Mouse (Mus musculus) C2C12 (cell line): ENCODE measurements around the gene Zfp202. TPM values are rescaled to one million over a fixed set of nuclear protein-coding genes. Genes with fewer than 3 reads are reported as not detected.

Experiments used
- H3K27me3 ChIP-seq: one replicate; pipeline ENCODE4 v1.6.1; 2011; ENCODE audit not compliant: control insufficient read depth, insufficient read depth, insufficient read length
- H3K36me3 ChIP-seq: one replicate; pipeline ENCODE4 v1.6.1; 2011; ENCODE audit not compliant: control insufficient read depth, insufficient read depth
- H3K4me3 ChIP-seq: one replicate; pipeline ENCODE4 v1.5.1; 2011; ENCODE audit warnings: mild to moderate bottlenecking, control low read depth; ENCODE audit not compliant: poor library complexity, insufficient read depth, severe bottlenecking
- H3K79me2 ChIP-seq: one replicate; pipeline ENCODE4 v1.6.1; 2011; ENCODE audit not compliant: control insufficient read depth, insufficient read depth
- H3K79me3 ChIP-seq: one replicate; pipeline ENCODE4 v1.6.1; 2011; ENCODE audit warnings: low read depth, control low read depth
- H3ac ChIP-seq: one replicate; pipeline ENCODE3; 2011; ENCODE audit warnings: low read depth; ENCODE audit not compliant: control insufficient read depth, insufficient read length
- CEBPB ChIP-seq: IDR thresholded peaks from one replicate; pipeline ENCODE4 v1.6.1; 2011; ENCODE audit warnings: low read depth, mild to moderate bottlenecking, control low read depth, moderate library complexity
- CTCF ChIP-seq: IDR thresholded peaks from one replicate; pipeline ENCODE4 v1.5.1; 2011; ENCODE audit not compliant: control insufficient read depth, insufficient read depth, insufficient read length
- FOSL1 ChIP-seq: IDR thresholded peaks from one replicate; pipeline ENCODE4 v1.8.0; 2011; ENCODE audit warnings: mild to moderate bottlenecking, low read length; ENCODE audit not compliant: poor library complexity, insufficient read depth, severe bottlenecking
- MAX ChIP-seq: IDR thresholded peaks from one replicate; pipeline ENCODE4 v1.6.1; 2011; ENCODE audit warnings: mild to moderate bottlenecking, control low read depth
- MYOD1 ChIP-seq: IDR thresholded peaks from one replicate; pipeline ENCODE4 v1.6.1; 2011; ENCODE audit warnings: low read depth; ENCODE audit not compliant: control insufficient read depth, insufficient read length
- MYOG ChIP-seq: IDR thresholded peaks from one replicate; pipeline ENCODE4 v1.6.1; 2011; ENCODE audit not compliant: control insufficient read depth, insufficient read length; ENCODE audit errors: extremely low read depth
- USF1 ChIP-seq: IDR thresholded peaks from one replicate; pipeline ENCODE4 v1.6.1; 2011; ENCODE audit warnings: low read depth, mild to moderate bottlenecking, control low read depth, moderate library complexity
- polyA plus RNA-seq: library from polyadenylated mRNA; unstranded; fragments of >200 nt; fragmentation: generic; extraction: Trizol; gene quantifications from one replicate; pipeline ENCODE4 v1.2.1, GENCODE M21; 2012; ENCODE audit warnings: missing spikeins

Zfp202 gene
- polyA plus RNA-seq, 1 experiment = 2.2 TPM

DNA sequence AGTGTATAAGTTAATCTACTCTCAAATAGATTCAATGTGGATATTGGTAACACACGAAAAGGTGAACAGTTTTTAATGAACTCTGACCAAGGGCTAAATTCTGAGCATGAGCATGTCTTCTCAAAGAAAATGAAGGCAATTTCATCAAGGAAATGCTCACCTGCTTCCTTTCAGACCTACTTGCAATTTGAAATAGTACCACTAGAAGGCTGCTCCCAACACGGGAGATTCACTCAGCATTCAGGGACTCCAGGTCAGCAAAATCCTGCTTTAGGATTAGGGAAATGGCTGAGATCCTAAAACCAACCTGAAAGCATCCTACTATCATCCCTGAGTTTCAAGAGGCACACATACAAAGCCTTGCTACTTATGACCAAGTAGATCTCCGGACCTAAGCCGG lies 32.2 kb downstream of the Zfp202 start:
- H3ac ChIP-seq = no peak overlapping the region
- no peaks in the 10 kb centered on the region for H3K79me2 ChIP-seq
- H3K36me3 ChIP-seq = no peaks in the 10 kb centered on the region
- no peaks in the 10 kb centered on the region for H3K79me3 ChIP-seq
- TF ChIP-seq MAX (no peak), CTCF (no peak), MYOG (no peak), USF1 (no peak), MYOD1 (no peak), CEBPB (no peak), FOSL1 (no peak)
- H3K4me3 ChIP-seq = no peak overlapping the region
- H3K27me3 ChIP-seq = peaks cover 20% of the 10 kb centered on the region

DNA sequence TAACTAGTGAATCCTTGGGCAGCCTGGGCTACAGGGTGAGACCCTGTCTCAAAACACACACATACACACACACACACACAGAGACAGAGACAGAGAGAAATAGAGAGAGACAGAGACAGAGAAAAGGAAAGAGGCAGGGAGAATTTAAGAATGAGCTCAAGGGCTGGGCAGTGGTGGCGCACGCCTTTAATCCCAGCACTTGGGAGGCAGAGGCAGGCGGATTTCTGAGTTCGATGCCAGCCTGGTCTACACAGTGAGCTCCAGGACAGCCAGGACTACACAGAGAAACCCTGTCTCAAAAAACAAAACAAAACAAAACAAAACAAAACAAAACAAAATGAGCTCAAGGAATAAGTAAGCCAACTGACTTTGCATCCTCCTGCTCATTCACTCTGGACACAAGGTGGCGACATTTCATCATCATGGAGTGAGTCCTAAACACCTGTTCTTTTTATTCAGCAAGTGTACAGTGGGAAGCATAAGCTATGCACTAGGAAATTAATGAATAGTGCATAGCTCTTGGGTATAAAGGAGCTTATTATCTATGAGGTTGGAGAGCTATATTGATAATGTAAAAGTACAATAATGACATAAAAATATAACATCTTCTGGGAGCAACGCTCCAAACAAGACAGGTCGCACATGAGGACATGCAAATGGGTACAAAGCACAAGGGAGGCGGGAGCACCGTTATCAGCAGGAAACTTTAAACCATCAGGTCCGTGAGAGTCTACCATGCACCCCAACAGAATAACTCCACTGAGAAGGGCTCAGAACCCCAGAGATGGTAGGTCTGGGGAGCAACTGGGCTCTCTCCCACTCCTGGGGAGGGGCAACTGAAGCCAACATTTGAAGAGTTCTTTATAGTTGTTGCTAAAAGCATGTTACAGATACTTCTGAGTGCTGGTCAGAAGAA lies 36.0 kb downstream of the Zfp202 start:
- no peaks in the 10 kb centered on the region for H3K79me2 ChIP-seq
- peaks cover 17% of the 10 kb centered on the region for H3K27me3 ChIP-seq

DNA sequence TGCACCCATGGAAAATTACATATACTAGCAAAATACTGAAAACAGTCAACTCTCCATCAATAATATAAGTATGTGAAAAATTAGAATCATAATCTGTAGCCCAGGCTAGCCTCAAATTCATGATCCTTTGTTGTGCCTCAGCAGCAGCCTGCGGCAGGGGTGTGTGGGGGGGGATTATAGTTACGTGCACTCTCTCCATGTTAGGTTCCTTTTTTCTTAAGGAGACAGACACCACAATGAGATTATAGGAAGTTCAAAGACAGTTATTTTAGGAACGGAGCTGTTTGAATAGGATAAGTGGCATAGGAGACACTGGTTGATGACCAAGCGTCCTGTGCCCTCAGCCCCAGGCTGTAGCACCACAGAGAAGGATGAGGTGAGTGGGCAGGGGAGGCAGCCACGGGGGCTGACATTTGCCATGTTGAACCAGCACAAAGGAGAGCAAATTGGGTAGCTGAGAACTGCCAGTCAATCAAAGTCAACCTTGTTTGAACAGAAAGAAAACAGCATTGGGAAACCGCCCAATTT lies 36.8 kb downstream of the Zfp202 start:
- H3K36me3 ChIP-seq = no peaks in the 10 kb centered on the region
- no peak overlapping the region for H3K4me3 ChIP-seq
- TF ChIP-seq FOSL1 (no peak), MAX (no peak)
- H3K79me3 ChIP-seq = no peaks in the 10 kb centered on the region
- H3K79me2 ChIP-seq = no peaks in the 10 kb centered on the region
- no peak overlapping the region for H3ac ChIP-seq
- peaks cover 17% of the 10 kb centered on the region for H3K27me3 ChIP-seq

More for the DNA sequence above, 36.0 kb downstream of the Zfp202 start:
- no peaks in the 10 kb centered on the region for H3K79me3 ChIP-seq
- TF ChIP-seq CTCF = peak; percentile 42
- no peak for TF ChIP-seq FOSL1
- no peak for TF ChIP-seq USF1
- TF ChIP-seq MYOD1 = peak; percentile 28
- TF ChIP-seq MAX = no peak
- no peaks in the 10 kb centered on the region for H3K36me3 ChIP-seq
- no peak overlapping the region for H3K4me3 ChIP-seq
- H3ac ChIP-seq = no peak overlapping the region

GRCm38 (mm10) chr9:40229479-40229878 lies 37.4 kb downstream of the Zfp202 start:
- Histone ChIP-seq H3ac (no peak overlapping the region), H3K27me3 (peaks cover 17% of the 10 kb centered on the region), H3K79me3 (no peaks in the 10 kb centered on the region), H3K36me3 (no peaks in the 10 kb centered on the region), H3K4me3 (no peak overlapping the region), H3K79me2 (no peaks in the 10 kb centered on the region)
- TF ChIP-seq MYOG (no peak), USF1 (no peak), CEBPB (no peak), MYOD1 (no peak), FOSL1 (no peak), MAX (no peak), CTCF (no peak)

DNA sequence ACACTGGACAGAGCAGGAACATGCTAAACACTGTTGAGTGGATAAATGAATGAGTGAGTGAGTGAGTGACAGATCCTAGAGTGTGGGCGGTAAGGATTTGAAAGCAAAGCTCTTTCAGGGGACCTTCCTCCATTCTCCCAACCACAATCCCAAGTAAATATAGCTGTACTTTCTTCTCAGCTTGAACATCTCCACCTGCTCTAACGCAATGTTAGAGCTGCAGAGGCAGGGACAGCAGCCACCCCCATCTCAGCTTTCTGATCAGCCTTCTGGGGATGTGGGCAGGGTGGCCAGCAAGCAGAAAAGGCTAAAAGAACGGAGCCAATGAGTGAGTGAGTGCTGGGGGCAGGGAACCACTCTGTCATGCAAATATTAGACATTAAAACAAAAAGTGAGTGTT lies 38.9 kb downstream of the Zfp202 start:
- Histone ChIP-seq H3K79me3 (no peaks in the 10 kb centered on the region), H3K27me3 (peaks cover 8% of the 10 kb centered on the region)

More for the DNA sequence above, 38.9 kb downstream of the Zfp202 start:
- no peak overlapping the region for H3ac ChIP-seq
- no peaks in the 10 kb centered on the region for H3K36me3 ChIP-seq
- H3K4me3 ChIP-seq = no peak overlapping the region
- no peaks in the 10 kb centered on the region for H3K79me2 ChIP-seq
- TF ChIP-seq MYOD1 = no peak
- no peak for TF ChIP-seq MAX
- no peak for TF ChIP-seq CEBPB
- TF ChIP-seq USF1 = no peak
- no peak for TF ChIP-seq CTCF
- TF ChIP-seq MYOG = no peak
- TF ChIP-seq FOSL1 = no peak
